Mouse (Mus musculus) spleen, embryonic (tissue): ENCODE measurements at regions not wholly inside any gene's neighbourhood (a gene's known extent, or its start where the extent isn't known, plus 50 kb on each side); places are given as distances from the start of the nearest gene placed in this dataset.

Experiments used
- CTCF ChIA-PET: fragments of 350-600 bp; sonication (Branson Sonifier 250); formaldehyde crosslinking; loops from one replicate; lab custom pipeline; 2022; lab: Charles Lee

- CTCF ChIA-PET = no interaction called here
These were observed 144.1 kb downstream of the Klf7 start for GRCm38 (mm10) chr1:63977956-63978355.

DNA sequence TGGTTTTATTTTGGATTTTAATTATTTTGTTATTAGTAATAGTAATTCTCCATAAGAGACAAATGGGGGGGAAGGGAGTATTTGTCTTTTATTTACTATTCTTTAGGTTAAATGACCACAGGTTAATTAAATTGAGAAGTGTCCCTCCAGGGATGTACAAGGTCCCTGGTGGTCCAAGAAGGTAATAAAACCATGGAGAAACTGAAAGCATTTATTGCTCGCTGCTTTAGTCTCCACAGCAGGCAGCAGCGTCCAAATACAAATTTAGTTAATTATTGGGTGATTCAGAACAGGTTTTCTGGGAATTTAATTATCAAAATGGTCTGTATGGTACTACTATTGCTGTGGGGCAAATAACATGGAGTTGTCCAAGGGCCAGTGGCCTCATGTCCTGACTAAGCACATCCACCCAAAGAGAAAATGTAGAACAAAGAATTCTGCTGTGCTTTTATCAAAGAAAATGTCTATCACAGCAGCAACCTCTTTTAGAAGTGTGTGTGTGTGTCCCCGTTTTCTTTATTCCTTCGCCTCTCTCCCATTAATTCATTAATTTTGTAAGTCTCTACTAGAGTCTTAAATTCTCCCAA is 144.7 kb downstream of the Klf7 start:
- CTCF ChIA-PET = no interaction called here

DNA sequence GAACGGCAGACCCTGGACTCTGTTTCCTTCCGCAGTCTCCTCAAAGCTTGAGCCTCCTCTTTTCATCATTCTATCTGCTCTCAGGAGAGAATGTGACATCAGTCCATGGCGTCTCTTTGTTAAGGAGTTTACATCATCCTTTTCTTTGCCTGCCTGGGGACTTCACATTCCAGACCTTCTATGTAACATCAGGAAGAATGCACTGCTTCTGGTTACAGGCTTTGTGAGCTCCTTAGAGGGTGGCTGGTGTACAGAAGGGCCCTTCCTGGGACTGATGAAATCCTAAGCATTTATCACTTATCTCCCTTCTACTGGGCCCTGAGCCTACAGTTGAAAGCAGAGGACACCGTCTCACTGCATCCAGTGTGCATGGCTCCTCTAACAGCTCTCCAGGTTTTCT is 145.2 kb downstream of the Klf7 start:
- CTCF ChIA-PET = no interaction called here

GRCm38 (mm10) chr1:63967849-63968248 is 154.2 kb downstream of the Klf7 start:
- CTCF ChIA-PET = no interaction called here

GRCm38 (mm10) chr1:63965446-63965845 is 156.6 kb downstream of the Klf7 start:
- CTCF ChIA-PET = no interaction called here

DNA sequence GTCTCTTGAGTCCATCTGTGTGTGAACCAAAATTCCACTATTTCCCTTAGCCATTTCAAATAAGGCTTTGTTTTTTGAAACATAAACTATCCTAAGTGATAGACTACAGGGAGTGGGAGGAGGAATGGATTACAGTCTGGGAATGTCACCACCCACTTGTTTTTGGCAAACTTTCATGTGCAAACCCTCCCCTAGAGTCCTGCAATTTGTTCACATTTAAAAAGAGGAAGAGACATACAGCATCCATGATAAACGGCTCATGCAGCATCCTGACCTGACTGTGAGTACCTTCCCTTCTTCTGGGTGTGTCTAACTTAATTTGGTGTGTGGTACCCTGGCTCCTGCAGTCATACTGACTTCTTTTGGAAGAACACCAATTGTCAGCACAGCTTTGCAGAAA is 157.6 kb downstream of the Klf7 start:
- CTCF ChIA-PET = no interaction called here

DNA sequence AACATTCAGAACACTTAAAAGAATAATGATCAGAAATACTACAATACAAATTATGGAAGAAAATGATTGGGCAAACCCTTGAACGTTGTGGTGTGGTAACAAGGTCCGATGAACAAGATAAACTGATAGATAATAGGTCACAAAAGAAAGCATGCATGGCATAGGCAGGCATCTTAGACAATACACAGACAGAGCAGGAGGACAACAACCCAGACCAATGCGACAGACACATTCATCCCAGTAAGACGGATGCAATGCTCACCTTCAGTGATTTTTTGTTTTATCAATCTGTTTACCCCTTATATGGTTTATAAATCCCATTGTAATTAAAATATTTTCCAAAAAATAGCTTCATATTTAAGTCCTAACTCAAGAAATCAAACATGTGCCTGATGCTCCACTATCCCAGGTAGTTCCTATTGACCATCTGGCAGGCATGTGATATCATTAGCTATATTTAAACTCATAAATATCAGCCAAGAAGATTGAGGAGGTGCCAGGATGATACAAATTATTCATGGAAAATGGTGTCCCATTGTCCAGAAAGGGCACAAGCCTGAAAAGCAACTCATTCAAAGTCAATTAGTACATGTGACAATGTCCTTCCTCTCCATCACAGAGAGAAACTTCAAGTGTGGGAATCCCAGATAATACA is 166.3 kb downstream of the Klf7 start:
- CTCF ChIA-PET = no interaction called here

- CTCF ChIA-PET = no interaction called here
These were observed 167.1 kb downstream of the Klf7 start for GRCm38 (mm10) chr1:63954876-63955513.

- CTCF ChIA-PET = interaction anchor here (0.7 kb wide), 1 partner anchor 77 kb away, joined by 8 read pairs; no protein-coding TSS in a partner anchor
These were observed 167.9 kb downstream of the Klf7 start for GRCm38 (mm10) chr1:63954172-63954571.

GRCm38 (mm10) chr1:63953229-63953883 is 168.7 kb downstream of the Klf7 start:
- CTCF ChIA-PET = interaction anchor here (0.6 to 0.9 kb wide), 3 partner anchors 77 to 169 kb away, joined by 3 to 8 read pairs (median 4); no protein-coding TSS in a partner anchor

GRCm38 (mm10) chr1:63951663-63952062 is 170.4 kb downstream of the Klf7 start:
- CTCF ChIA-PET = interaction anchor here (0.6 kb wide), 1 partner anchor 126 kb away, joined by 3 read pairs; no protein-coding TSS in a partner anchor

GRCm38 (mm10) chr1:63947278-63947677 is 174.8 kb downstream of the Klf7 start:
- CTCF ChIA-PET = no interaction called here

- CTCF ChIA-PET = no interaction called here
These were observed 175.2 kb downstream of the Klf7 start for GRCm38 (mm10) chr1:63946834-63947233.

DNA sequence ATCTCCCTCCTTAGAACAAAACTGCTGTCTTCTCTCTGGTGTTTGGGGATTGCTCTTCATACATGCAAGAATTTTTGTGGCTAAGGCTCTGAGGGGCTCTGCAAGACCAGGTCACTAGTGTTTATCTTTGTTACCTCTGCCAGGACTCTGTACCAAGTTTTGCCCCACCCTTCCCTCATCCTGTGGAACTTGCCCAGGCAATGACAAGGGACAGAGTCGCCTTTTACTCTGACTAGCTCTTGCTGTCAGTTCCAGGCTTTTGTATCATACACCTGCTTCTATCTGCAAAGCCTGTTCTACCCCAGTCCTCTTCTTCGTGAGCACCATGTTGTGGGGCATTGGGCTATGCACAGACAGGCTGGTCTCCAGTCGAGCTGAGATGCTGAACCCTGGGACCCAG is 175.7 kb upstream of the 4933402D24Rik start:
- CTCF ChIA-PET = interaction anchor here (0.6 to 0.7 kb wide), 2 partner anchors 105 to 436 kb away, joined by 4 to 8 read pairs; no protein-coding TSS in a partner anchor

DNA sequence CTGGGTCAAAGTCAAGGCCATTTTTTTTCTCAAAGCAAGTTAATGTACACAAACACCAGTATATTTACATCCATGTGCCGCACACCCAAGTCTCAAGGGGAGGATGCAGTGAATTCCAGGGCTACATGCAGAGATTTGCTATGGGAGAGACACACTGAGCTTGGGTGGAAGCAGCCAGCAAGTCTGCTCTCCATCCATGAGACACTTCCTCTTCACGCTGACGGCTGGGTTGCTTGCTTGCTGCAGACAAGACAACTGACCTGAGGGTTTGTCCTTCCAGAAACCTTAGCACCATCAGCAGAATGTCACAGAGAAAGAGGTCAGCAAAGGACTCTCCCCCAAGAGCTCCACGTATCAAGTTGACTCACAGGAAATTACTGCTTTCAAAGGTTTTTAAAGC is 169.3 kb upstream of the 4933402D24Rik start:
- CTCF ChIA-PET = no interaction called here

DNA sequence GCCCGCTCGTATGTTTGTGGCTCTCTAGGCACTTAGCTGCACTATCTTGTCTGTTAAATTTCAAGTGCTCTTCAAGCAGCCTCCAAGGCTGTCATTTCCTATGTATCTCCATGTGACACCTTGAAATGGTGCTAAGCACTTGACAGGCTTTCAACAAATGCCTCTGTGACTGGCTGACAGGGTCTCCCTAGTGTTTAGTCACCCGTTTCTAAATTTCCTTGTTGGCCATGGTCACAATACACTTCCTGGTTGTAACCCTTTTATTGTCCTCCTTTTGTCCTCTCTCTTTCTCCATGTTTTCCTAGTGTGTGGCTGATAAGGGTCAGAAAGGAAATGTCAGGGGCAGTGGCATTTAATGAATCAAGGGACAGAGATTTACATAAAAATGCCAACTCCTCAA is 168.4 kb upstream of the 4933402D24Rik start:
- CTCF ChIA-PET = no interaction called here

DNA sequence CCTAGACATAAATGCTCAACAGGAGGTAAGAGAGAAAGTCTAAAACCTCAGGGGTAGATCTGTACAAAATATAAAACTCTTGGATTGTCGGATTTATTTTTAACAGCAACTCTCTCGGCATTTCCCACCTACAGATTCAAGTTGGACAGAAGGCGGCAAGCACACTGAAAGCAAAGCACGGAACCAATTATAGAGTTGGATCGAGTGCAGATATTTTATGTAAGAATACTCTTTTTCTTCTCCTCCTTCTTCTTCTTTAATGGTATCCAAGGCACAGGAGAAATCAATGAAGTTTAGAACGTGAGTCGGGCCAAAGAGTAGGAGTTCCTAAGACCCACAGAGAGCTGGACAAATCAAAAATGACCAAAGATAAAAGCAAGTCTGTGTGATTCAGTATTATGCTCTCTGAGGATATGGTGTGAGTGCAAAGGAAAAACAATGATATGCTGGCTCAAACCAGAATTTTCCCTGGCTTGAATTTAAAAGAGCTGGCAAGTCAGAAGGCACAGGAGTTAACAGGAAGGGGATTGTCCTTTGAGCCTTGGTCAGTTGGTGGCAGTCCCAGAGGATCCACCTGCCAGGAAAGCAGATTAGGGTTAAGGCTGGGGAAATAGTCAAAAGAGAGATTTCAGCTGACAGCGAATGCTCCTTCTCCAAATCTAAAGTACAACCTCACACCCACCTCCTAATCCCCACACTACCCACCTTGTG is 165.7 kb upstream of the 4933402D24Rik start:
- CTCF ChIA-PET = no interaction called here

DNA sequence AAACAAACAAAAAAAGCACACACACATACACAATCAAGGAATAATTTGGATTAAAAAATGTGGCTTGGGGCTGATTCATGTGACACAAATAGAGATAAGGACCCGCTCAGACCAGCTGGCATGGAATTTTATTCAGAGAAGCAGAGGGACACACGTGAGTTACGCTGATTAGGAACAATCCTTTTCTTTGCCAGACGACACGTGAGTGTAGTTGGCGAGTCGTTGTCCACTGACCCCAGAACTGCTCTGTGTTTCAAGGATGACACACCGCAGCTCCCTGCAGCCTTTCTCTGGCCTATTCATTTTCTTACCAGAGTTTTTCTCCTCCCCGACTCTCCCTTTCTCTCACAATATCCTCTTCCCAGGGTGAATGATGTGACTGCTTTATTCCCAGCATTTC is 163.4 kb upstream of the 4933402D24Rik start:
- CTCF ChIA-PET = no interaction called here

- CTCF ChIA-PET = no interaction called here
These were observed 160.5 kb upstream of the 4933402D24Rik start for GRCm38 (mm10) chr1:63929362-63930125.

DNA sequence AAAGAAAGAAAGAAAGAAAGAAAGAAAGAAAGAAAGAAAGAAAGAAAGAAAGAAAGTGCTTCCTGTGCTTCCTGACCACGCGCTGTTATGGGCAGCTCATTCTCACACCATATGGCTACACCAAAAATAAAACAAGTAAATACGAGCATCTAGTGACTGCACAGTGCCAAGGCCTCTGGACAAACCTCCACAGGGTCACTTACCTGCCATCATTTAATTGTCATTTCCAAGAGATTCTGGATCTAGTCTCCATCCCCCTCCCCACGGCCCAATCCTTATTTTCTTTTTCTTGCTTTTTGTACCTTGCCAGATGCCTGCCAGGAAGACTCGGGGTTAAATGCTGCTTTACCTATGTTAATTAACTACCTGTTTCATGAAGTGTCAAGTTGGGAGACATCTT is 159.8 kb upstream of the 4933402D24Rik start:
- CTCF ChIA-PET = no interaction called here

DNA sequence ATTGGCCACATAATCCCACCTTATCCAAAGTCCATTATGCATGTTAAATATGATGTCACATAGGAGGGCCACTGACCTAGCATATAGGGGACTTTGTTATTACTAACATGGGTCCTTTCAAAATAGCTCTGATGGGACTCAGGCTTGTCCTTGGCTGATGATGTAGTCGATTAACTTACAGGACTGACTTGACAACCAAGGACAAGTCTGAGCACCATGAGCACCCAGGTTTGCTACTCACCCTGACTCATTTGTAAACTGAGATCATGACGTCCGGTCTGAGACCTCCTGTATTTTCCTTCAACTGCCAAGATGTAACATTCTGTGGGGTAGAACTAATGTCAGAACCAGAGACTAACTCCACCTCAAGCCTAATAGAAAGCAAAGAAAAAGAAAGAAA is 159.3 kb upstream of the 4933402D24Rik start:
- CTCF ChIA-PET = no interaction called here
